Mouse (Mus musculus) ES-E14 (cell line): ENCODE results near the gene Dhx8. TPM values are rescaled to one million over a fixed set of nuclear protein-coding genes. Genes with fewer than 3 reads are reported as not detected.

ENCODE experiments used
- DNase-seq: peaks from one replicate; pipeline ENCODE4 v3.0.0-alpha.2; 2013; ENCODE audit warnings: low read depth, low spot score
- H3K27ac ChIP-seq: 2 replicates; pipeline ENCODE4 v1.5.1; 2012; ENCODE audit warnings: low read depth, mild to moderate bottlenecking, low read length, moderate library complexity, mixed read lengths; ENCODE audit not compliant: poor library complexity, insufficient read depth, severe bottlenecking
- H3K36me3 ChIP-seq: 2 replicates; pipeline ENCODE4 v1.6.1; 2012; ENCODE audit warnings: mild to moderate bottlenecking, low read length, moderate library complexity, mixed read lengths; ENCODE audit not compliant: control insufficient read depth, poor library complexity, insufficient read depth, severe bottlenecking
- H3K4me1 ChIP-seq, 2 experiments: fragments of 150-350 bp in 1 of 2; sonication (generic) in 1 of 2; 2 replicates each; pipeline ENCODE4 v1.6.1; 2012; ENCODE audit warnings: low read length in 2 of 2, mild to moderate bottlenecking in 1 of 2, mixed read lengths in 1 of 2; ENCODE audit not compliant: control insufficient read depth in 2 of 2, insufficient read depth in 2 of 2, poor library complexity in 1 of 2
- H3K4me3 ChIP-seq, 2 experiments: fragments of 150-350 bp in 1 of 2; sonication (generic) in 1 of 2; 2 replicates each; pipeline ENCODE4 v1.5.1; 2012; ENCODE audit warnings: low read length in 2 of 2, low read depth in 1 of 2, mild to moderate bottlenecking in 1 of 2, mixed read lengths in 1 of 2; ENCODE audit not compliant: insufficient read depth in 1 of 2, poor library complexity in 1 of 2, severe bottlenecking in 1 of 2
- H3K9ac ChIP-seq: 2 replicates; pipeline ENCODE4 v1.6.1; 2012; ENCODE audit warnings: low read depth, mild to moderate bottlenecking, low read length, mixed read lengths; ENCODE audit not compliant: poor library complexity, insufficient read depth, severe bottlenecking
- H3K9me3 ChIP-seq: fragments of 150-350 bp; sonication (generic); 2 replicates; pipeline ENCODE4 v1.6.1; 2012; ENCODE audit warnings: low read depth, mild to moderate bottlenecking, low read length; ENCODE audit not compliant: control insufficient read depth, insufficient read depth
- CHD2 ChIP-seq: IDR thresholded peaks from 2 replicates; pipeline ENCODE4 v1.6.1; 2014; ENCODE audit warnings: mild to moderate bottlenecking, low read depth, low read length, inconsistent platforms
- HCFC1 ChIP-seq: IDR thresholded peaks from 2 replicates; pipeline ENCODE4 v1.6.1; 2012; ENCODE audit warnings: low read length, inconsistent platforms, borderline replicate concordance; ENCODE audit not compliant: insufficient read depth
- MAFK ChIP-seq: IDR thresholded peaks from 2 replicates; pipeline ENCODE4 v1.6.1; 2014; ENCODE audit warnings: mild to moderate bottlenecking, low read depth, low read length, inconsistent platforms; ENCODE audit not compliant: insufficient read depth
- ZC3H11A ChIP-seq: IDR thresholded peaks from 2 replicates; pipeline ENCODE4 v1.6.1; 2012; ENCODE audit warnings: low read depth, mild to moderate bottlenecking, inconsistent platforms, low read length, borderline replicate concordance
- ZNF384 ChIP-seq: IDR thresholded peaks from 2 replicates; pipeline ENCODE4 v1.6.1; 2012; ENCODE audit warnings: low read depth, low read length, inconsistent platforms
- in situ Hi-C, 2 experiments: fragments of 600-800 bp; cut with MboI; formaldehyde crosslinking; loops; one replicate each; pipeline ENCODE4 v1.15.1; 2025; ENCODE audit warnings: low sequenced_read_pairs in 2 of 2, inconsistent platforms in 1 of 2; ENCODE audit not compliant: unreplicated experiment in 2 of 2
- total RNA-seq: library from RNA; depleted of rRNA; stranded (reverse); fragments of 300-350 nt; gene quantifications from 2 replicates; pipeline ENCODE4 v1.2.3, GENCODE M21; 2012

The Dhx8 gene
- total RNA-seq, 1 experiment, result 51.7 TPM

GRCm38 (mm10) chr11:101785143-101785851, 52.6 kb downstream of the Dhx8 start, which contains the start of gene Etv4:
Etv4 (minus strand) TSS chr11:101785371.
- H3K9me3 ChIP-seq, result no peaks in the 10 kb centered on the region
- DNase-seq, result peak; percentile 98
- no peaks in the 10 kb centered on the region for H3K36me3 ChIP-seq
- in situ Hi-C loops, result no loop called here
- peaks cover 8 to 37% of the 10 kb centered on the region in 2 experiments for H3K4me1 ChIP-seq
- H3K4me3 ChIP-seq, result peak within 1 kb of the TSS; percentile 89 to 95
- H3K27ac ChIP-seq, result peak within 1 kb of the TSS; percentile 86
- TF ChIP-seq CHD2 (no peak), ZC3H11A (no peak), HCFC1 (no peak), ZNF384 (no peak), MAFK (no peak)
- H3K9ac ChIP-seq, result peak within 1 kb of the TSS; percentile 79

- Histone ChIP-seq H3K27ac (peak overlapping the region; percentile 79; the same call in 1 of the 2 replicates), H3K4me3 (peak overlapping the region; percentile 57 to 95; a peak in 3 of 4 replicates), H3K4me1 (peaks cover 9 to 37% of the 10 kb centered on the region in 2 experiments), H3K9ac (peak overlapping the region; percentile 68), H3K36me3 (no peaks in the 10 kb centered on the region), H3K9me3 (no peaks in the 10 kb centered on the region)
- in situ Hi-C loops, result no loop called here
- TF ChIP-seq ZNF384 (no peak), HCFC1 (no peak), MAFK (no peak), ZC3H11A (no peak), CHD2 (no peak)
- peak; percentile 34 for DNase-seq
Observed at GRCm38 (mm10) chr11:101785852-101786205, 53.1 kb downstream of the Dhx8 start.

GRCm38 (mm10) chr11:101786651-101787050, 53.9 kb downstream of the Dhx8 start:
- Histone ChIP-seq H3K36me3 (no peaks in the 10 kb centered on the region), H3K4me1 (peaks cover 10 to 39% of the 10 kb centered on the region in 2 experiments), H3K4me3 (no peak overlapping the region; a peak in 1 of 4 replicates), H3K9ac (peak overlapping the region; percentile 40; the same call in 1 of the 2 replicates), H3K27ac (peak overlapping the region; percentile 61; the same call in 1 of the 2 replicates), H3K9me3 (no peaks in the 10 kb centered on the region)
- in situ Hi-C loops, result no loop called here
- TF ChIP-seq HCFC1 (no peak), MAFK (no peak), ZNF384 (no peak), ZC3H11A (no peak), CHD2 (no peak)
- DNase-seq, result no peak

GRCm38 (mm10) chr11:101787432-101787831, 54.7 kb downstream of the Dhx8 start:
- TF ChIP-seq ZC3H11A, result no peak
- TF ChIP-seq CHD2, result no peak
- no peak for TF ChIP-seq MAFK
- no peak for TF ChIP-seq ZNF384
- no peak for TF ChIP-seq HCFC1
- H3K4me1 ChIP-seq, result peaks cover 10 to 37% of the 10 kb centered on the region in 2 experiments
- H3K9ac ChIP-seq, result no peak overlapping the region
- in situ Hi-C loops, result no loop called here
- H3K27ac ChIP-seq, result peak overlapping the region; percentile 61; the same call in 1 of the 2 replicates
- no peaks in the 10 kb centered on the region for H3K36me3 ChIP-seq
- no peaks in the 10 kb centered on the region for H3K9me3 ChIP-seq
- H3K4me3 ChIP-seq, result peak overlapping the region in 1 of 2 experiments; percentile 29; a peak in 1 of 4 replicates
- DNase-seq, result no peak
